Mouse (Mus musculus) brain, adult 2 months (tissue): ENCODE measurements at regions not wholly inside any gene's neighbourhood (a gene's known extent, or its start where the extent isn't known, plus 50 kb on each side); places are given as distances from the start of the nearest gene placed in this dataset.
A peak's percentile ranks its signal among the peaks of the same experiment; 100 is the strongest.

Experiments
- DNase-seq: peaks from one replicate; pipeline ENCODE4 v3.0.0; 2011; ENCODE audit warnings: low read depth, low spot score

DNA sequence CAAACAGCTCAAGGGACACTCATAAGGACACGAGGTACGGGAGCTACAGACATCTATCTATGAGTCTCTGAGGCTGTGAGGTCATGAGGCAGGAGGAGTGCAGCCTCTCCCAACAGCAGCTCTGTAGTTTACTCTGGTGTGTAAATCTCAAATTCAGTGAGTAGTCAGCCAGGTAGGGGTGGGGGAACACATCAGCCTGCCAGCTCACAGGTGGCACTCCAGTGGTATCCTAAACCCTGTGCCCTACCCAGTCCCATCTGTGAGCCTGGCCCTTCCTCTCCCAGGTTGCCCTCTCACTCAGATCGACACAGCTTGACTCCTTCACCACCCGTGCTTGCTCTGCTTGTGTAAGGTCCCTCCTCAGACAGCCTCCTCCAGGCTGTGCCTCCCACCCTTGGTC is 202.2 kb downstream of the Sipa1l2 start:
- DNase-seq = no peak

DNA sequence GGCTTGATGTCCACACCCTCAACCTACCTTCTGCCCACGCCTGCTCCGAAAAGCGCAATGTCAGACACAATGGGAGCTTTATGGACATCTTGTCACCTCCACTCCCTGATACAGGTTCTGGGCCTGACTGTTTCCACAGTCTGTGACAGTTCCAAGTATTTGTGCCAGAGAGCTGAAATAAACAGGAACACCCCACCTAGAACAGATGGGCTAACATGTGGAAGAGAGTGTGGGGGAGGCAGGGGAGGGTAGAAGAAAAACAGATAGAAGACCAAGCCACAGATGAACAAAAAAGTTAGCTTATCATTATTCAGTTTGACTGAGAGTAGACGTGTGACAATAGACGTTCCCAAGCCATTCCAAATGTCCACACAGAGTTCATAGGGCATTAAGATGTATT is 204.6 kb downstream of the Sipa1l2 start:
- DNase-seq = peak; percentile 76

DNA sequence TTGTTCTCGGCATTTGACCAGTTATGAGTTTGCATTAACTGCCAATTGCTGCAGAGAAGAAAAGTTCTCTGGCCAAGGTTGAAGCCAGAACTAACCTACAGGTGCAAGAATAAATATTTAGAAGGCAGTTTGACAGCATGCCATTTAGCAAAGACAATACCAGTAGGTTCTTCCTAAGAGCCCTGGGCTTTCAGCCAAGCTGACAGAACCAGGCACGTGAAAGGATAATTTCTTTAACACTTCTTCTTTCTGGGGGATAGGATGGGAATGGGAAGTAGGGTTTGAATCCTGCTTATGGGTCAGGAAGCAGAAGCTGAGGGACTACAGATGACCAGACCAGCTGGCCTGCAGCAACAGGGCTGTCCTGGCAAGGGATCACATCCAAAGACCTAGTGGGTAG is 210.2 kb downstream of the Sipa1l2 start:
- no peak for DNase-seq

GRCm38 (mm10) chr8:125357759-125358158 is 211.8 kb downstream of the Sipa1l2 start:
- DNase-seq = no peak

DNA sequence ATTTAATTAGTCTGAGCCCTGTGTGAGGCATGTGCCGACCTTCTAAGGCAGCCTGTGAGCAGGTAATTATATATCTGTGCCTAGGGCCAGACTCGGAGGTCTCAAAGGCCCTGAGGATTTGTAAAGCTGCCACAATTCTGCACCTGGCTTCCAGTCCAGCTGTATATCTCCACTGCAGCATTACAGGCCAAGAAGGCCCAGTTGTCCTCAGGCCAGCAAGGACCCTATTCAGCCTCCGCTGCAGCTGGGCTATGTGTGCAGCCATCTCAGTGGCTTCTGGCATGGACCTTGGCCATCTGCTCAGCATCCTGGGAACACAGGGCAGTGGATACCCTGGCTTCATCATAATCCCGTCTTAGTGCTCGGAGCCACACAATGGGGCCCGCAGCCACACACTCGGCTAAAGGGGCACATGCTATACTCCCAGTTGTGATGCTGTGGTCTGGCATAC is 214.5 kb downstream of the Sipa1l2 start:
- peak; percentile 45 for DNase-seq

- DNase-seq = no peak
Measured at GRCm38 (mm10) chr8:125352276-125352675, 217.3 kb downstream of the Sipa1l2 start.

DNA sequence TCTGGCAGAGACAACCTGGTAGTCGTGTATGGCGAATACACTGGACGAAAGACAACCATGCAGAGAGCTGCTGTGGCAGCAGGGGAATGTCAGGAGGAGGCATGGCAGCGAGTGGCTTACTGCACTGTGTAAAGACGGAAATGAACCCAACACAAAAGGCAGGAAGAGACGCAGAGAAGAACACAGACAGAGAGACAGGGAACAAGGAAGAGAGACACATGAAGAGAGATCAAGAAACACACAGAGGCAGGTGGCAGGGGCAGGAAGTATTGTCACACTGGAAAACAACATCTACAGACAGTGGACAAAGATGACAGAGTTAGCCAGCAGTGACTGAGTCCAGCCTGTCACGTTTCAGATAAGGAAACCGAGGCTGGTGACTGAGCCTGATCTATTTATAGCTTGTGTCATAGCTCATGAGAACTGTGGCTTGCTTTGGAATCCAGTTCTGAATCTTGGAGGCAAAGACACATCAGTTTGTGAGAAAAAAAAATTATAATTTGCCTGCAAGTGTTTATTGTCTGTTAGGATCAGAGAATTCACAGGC is 218.0 kb downstream of the Sipa1l2 start:
- no peak for DNase-seq

GRCm38 (mm10) chr8:125349290-125350025 is 220.2 kb downstream of the Sipa1l2 start:
- DNase-seq = no peak

GRCm38 (mm10) chr8:125346182-125346581 is 223.4 kb downstream of the Sipa1l2 start:
- DNase-seq = no peak

- peak; percentile 34 for DNase-seq
Measured at GRCm38 (mm10) chr8:125345571-125345970, 224.0 kb downstream of the Sipa1l2 start.

DNA sequence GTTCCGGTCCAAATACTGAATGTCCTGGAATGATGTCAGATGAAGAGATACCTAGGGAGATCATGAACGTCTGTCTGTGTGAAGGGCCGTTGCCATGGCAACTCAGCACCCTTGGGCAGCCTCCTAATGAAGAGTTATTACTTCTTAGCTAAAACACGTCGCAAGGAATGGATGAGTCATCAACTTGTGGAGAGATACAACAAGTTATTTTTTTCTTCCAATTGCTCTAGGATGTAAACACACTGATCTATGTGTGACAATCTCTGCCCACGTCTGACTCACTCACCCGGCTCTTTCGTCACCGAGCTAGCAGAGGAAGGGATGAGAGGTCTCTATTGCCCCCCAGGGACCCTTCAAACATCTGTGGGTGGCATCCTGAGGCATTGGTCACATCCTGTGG is 225.7 kb downstream of the Sipa1l2 start:
- peak; percentile 70 for DNase-seq

DNA sequence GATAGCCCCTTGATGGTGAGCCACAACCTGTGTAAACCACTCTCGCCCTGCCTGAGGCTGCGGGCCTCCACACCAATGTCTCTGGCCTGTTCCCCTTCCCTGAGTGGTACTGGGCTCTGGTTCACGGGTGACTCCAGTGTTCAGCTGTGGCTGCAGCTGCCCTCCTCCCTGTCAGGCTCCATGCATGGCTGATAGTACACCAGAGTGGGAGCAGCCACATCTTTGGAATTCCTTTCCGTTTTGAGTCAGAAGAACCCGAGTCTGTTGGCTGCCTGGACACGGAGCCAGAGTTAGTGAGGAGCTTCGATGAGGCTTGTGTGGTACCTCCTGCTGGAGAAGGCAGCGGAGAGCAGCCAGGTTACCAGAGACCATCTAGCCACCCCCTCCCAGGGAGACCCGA is 227.1 kb downstream of the Sipa1l2 start:
- DNase-seq = no peak

GRCm38 (mm10) chr8:125341606-125342005 is 228.0 kb downstream of the Sipa1l2 start:
- DNase-seq = peak; percentile 80

DNA sequence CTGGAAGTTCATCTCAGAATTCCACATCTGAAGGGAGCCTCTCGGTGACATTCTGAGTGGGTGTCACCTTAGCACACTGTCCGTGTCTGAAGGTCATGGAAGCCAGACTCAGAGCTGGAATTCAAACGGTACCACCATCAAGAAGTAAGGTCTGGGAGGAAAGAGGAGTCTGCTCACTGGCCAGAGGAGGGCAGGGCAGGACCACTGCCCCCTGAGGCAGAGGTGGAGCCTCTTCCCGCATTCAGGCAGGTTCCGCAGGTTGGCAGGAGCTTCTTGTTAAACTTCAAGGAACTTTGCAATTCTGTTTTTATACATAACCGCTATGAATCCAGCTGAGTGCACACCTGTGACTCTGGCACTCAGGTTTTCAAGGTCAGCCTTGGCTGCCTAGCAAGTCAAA is 231.4 kb downstream of the Sipa1l2 start:
- no peak for DNase-seq

DNA sequence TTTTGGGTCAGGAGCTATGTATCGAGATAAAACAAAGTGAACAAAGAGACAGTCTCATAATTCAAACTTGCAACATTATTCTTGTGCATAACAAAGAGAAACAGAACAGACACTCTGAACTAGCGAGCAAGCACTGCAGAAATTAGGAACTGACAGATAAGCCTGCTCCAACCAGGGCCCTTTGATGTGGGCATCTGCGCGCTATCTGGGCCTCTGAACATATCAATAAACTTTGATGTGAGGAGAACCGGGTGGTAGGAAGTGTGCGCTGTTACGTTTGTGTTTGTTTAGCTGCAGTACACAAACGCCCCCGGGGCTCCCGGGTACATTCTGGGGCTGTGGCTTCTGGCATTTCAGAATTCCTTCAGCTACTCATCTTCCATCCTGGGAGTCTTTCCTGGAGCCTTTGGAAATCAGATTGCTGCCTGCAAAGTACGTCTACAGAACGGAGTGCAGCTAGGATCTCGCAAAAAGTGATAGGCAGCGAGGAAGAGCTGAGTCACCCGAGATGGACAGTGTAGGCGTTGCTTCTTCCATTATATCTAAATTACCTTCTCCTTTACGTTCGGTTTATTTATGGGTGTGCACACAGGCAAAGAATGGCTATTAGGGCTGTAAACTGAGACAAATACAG is 232.0 kb downstream of the Sipa1l2 start:
- DNase-seq = peak; percentile 35

DNA sequence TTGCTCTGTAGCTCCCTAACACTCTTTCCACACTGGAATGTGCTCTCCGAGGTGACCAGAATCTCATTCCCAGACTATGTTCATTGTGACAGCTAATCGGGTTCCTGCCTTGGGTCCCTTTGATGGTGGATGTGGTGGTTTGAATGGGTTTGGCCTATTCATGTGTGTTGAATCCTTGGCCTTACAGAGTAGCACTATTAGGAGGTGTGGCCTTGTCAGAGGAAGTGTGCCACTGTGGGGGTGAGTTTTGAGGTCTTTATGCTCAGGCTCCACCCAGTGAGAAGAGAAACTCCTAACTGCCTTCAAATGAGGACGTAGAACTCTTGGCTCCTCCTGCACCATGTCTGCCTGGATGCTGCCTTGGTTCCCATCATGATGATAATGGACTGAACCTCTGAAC is 232.8 kb downstream of the Sipa1l2 start:
- DNase-seq = no peak

- DNase-seq = no peak
Measured at GRCm38 (mm10) chr8:125335575-125336370, 233.8 kb downstream of the Sipa1l2 start.

- no peak for DNase-seq
Measured at GRCm38 (mm10) chr8:125335171-125335570, 234.4 kb downstream of the Sipa1l2 start.

DNA sequence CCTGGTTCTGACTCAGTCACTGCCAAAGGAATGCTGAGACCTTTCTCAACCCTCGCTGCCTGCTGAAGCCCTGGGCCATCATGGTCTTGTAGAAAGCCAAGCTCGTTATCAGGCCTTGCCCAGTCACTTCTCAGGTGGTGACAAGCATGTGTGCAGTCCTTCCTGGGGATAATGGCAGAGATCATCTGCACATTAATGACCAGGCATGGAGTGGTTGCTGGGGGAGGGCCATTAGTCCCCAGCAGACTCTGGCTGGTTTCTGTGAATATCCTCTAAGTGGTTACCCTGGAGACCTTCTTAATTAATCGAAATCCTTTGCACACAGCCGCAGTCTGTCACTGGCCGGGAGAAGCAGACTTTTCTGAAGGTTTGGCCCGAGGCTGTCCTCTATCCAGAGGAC is 239.0 kb downstream of the Sipa1l2 start:
- no peak for DNase-seq

DNA sequence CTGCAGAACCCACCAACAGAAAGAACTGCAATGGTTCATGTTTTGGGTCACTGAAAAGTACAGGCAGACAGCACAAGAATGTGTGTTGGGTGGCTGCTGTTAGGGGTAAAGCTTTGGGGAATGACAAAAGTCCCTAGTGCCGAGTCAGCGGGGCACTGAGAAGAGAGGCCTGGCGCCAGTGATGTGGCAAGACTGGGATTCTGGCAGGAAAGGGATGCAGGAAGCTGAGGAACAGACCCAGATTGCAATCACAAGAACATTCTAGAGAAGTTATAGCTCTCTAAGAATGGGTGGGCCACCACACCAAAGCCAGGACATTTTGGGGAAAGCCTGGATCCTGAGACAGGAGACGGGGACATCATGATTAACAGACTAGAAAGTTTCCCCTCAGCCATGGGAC is 241.0 kb downstream of the Sipa1l2 start:
- no peak for DNase-seq

- DNase-seq = no peak
Measured at GRCm38 (mm10) chr8:125327551-125328262, 241.9 kb downstream of the Sipa1l2 start.

DNA sequence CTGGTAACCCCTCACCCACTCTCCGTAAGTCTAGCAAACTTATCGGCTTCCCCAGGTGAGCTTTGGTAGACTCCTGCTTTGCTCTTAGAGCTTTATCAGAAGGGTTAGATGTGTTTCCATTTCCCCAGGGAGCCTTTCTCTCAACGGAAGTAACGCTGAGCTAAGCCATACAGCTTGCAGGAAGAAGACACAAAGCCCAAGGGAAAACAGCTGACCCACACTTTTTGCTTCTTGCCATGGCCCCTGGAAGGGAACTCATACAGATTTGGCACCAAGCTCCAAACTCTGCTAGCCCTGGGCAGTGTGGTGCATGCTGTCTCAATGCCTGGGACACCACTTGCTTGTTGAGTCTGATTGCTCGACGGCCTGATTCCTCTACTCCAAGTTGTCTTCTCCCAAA is 242.6 kb downstream of the Sipa1l2 start:
- DNase-seq = no peak
